Mouse (Mus musculus): ENCODE results near the gene Rgma.

DNA sequence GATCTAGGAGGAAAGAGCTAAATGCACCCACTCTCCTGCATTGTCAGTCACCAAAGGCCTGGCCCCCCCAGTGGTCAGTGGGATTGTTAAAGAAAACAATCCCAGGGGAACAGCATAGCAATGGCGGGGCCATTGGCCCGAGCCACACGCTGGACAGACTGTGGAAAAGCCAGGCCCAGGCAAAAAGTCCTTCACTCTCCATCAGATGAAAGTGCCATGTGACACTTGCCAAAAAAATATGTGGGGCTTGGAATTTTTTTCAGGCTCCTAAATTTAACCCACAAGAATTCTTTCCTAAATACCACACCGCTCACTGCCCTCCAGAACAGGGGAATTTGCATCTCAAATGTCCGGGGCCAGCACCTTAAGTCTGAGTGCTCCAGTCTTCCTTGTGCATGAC is 45.5 kb downstream of the Rgma start:
- no peak for TF ChIP-seq POLR2A (IDR thresholded peaks at IDR 0.05; ENCODE audit: low read depth, low read length)
- no peak for TF ChIP-seq CTCF (IDR thresholded peaks at IDR 0.05; ENCODE audit: extremely low read depth, insufficient read depth, insufficient read length, insufficient replicate concordance)
